Mouse (Mus musculus) T-helper 1 cell (primary cell): ENCODE results near the gene Bod1l.

Experiments used
- in situ Hi-C: fragments of 300-600 bp; cut with MboI, MseI; formaldehyde crosslinking; loops from one replicate; pipeline ENCODE4 v1.15.1; 2025; ENCODE audit warnings: high pct_unique_total_duplicates

Bod1l gene

GRCm38 (mm10) chr5:41805085-41805484 lies 39.0 kb downstream of the Bod1l start:
- in situ Hi-C loops: no loop called here

GRCm38 (mm10) chr5:41804643-41805042 lies 39.5 kb downstream of the Bod1l start:
- in situ Hi-C loops: no loop called here

- in situ Hi-C loops: no loop called here
Observed at GRCm38 (mm10) chr5:41801622-41802021, 42.5 kb downstream of the Bod1l start.

DNA sequence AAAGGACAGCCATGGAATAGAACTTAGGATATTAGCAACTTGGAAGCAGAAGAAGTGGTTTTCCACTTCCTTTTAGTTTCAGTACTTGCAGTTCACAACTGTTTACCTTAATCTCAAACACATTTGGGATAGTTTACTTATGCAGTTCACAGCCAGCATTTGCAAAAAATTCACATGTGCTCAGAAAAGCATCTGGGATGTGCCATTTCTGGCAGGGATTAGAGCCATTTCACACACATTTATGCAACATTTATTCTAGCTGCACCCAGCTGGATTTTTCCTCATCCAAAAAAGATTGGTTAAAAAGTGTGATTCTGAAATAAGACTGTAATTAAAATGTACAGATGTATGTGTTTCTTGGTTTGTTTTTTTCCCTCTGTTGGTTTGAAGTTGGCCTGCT lies 49.7 kb downstream of the Bod1l start:
- in situ Hi-C loops: no loop called here

GRCm38 (mm10) chr5:41790517-41790916 lies 53.6 kb downstream of the Bod1l start:
- in situ Hi-C loops: no loop called here

GRCm38 (mm10) chr5:41788877-41789276 lies 55.2 kb downstream of the Bod1l start:
- in situ Hi-C loops: no loop called here

DNA sequence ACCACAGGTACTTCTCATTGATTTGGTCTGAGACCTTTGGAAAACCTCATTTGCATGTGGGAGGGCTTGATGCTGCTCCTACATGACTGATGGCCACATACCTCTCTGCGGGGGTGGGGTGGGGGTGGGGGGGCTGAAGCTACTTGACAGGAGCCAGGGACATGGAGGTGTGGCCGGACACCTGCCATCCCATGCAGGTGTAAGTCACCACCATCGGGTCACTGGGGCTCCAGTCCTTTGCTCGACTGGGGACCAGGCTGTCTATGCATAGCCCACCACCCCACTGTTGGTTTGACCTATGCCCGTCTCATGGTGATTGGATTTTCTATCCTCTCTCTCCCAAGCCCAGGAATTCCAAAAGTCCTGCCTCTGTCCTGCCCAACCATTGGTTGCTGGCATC lies 62.2 kb downstream of the Bod1l start:
- in situ Hi-C loops: no loop called here

DNA sequence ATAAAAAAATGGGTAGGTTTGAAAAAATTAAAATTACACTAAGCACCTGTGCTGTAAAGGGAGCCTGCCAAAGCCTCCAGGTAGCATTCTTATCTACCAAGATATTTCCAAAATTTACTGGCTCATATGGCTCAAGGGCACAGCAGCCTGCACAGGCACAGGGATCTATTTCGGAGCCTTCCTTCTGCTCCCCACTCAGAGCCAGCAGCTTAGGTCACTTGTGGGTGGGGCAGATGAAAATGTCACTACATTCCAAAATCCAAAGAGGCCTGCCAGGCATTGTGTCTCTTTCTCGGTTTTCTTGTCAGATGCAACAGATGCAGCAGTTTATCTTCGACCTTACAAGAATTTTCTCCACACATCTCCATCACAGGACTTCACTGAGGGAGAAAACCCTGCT lies 64.1 kb downstream of the Bod1l start:
- in situ Hi-C loops: no loop called here

DNA sequence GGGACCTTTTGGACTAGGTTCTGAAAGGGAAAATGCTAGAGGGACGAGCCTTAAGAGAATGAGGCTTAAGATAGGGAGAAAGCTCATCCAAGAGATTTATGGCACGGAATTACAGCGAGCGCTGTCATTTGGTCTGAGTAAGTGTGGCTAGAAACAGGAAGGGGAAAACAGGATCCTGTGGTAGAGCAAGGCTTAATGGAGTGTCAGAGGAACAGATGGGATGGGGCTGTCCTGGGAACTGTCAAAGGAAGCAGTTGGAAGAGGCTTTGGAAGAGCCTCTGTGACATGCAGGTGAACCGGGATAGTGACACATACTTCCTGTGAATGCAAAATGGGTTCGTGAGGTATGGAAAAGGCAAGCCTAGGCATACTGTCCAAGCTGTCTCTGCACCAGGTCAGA lies 68.4 kb downstream of the Bod1l start:
- in situ Hi-C loops: no loop called here

- in situ Hi-C loops: no loop called here
Observed at GRCm38 (mm10) chr5:41775273-41775672, 68.8 kb downstream of the Bod1l start.

DNA sequence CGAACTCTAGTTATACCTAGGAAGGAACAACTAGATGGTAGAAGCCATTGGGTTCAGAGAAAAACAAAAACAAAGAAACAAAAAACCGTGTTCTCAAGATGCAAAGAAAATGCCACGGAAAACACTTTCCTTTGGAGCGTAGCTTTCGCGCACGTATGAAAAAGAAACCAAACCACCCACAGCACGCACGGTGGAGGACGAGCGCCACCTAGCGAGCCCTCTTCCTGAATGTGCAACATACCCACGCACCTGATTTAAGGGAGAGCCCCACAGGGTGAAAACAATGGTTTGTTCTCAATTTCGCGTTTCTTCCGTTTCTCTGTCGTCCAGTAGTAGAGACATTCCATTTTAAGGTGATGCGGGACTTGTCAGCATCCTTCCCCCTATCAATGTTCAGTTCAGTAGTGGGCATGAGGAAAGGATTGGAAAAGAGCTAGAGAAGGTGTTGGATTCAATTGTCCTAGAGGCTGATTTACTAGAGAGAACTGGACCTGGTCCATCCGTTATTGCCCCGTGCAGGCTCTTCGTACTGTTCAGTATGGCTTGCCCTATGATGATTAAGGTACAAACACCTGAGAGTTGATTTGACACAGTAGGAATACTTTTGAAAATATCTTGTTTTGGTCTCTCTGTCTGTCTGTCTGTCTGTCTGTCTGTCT lies 75.6 kb downstream of the Bod1l start:
- in situ Hi-C loops: loop anchor here (25.0 kb wide), 1 partner anchor 1806 kb away; no protein-coding TSS in a partner anchor

GRCm38 (mm10) chr5:41767296-41768200 lies 76.6 kb downstream of the Bod1l start:
- in situ Hi-C loops: loop anchor here (25.0 kb wide), 1 partner anchor 1805 kb away; no protein-coding TSS in a partner anchor

DNA sequence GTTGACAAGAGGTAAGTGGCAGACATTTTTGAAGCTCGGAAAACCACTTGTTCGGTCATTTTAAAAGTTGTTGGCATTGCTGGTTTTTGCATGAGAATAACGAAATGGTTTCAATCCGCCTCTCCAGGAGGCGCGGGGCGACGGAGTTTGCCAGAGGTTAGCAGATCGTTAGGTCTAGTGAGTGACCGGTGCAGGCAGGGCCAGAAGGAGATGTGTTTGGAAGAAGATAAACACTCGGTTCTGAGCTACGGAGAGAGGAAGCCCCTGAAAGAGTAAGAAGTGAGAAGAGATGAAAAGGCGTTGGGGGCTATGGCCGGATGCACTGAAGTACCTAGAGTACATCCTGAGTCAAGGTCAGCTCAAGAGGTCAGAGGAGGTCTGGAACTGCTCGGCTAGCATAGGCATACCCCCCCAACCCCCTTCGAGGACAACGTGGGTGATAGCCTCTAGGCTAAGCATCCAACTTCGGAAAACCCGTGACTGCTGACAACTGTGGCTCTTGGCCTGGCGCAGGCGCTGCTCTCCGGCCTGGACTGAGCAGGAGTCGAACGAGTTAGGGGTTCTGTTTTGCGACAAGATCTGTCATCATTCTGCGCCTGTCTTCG lies 77.6 kb downstream of the Bod1l start:
- in situ Hi-C loops: loop anchor here (25.0 kb wide), 1 partner anchor 1804 kb away; no protein-coding TSS in a partner anchor

- in situ Hi-C loops: loop anchor here (25.0 kb wide), 1 partner anchor 1804 kb away; no protein-coding TSS in a partner anchor
Observed at GRCm38 (mm10) chr5:41765626-41766405, 78.3 kb downstream of the Bod1l start.

- in situ Hi-C loops: loop anchor here (5.0 to 25.0 kb wide), 2 partner anchors 712 to 1802 kb away; no protein-coding TSS in a partner anchor
Observed at GRCm38 (mm10) chr5:41763731-41764721, 80.1 kb downstream of the Bod1l start, which contains the start of gene Nkx3-2. Nkx3-2 (minus strand) TSS chr5:41764501.

GRCm38 (mm10) chr5:41762947-41763730 lies 81.0 kb downstream of the Bod1l start:
- in situ Hi-C loops: loop anchor here (5.0 to 25.0 kb wide), 2 partner anchors 711 to 1801 kb away; no protein-coding TSS in a partner anchor

DNA sequence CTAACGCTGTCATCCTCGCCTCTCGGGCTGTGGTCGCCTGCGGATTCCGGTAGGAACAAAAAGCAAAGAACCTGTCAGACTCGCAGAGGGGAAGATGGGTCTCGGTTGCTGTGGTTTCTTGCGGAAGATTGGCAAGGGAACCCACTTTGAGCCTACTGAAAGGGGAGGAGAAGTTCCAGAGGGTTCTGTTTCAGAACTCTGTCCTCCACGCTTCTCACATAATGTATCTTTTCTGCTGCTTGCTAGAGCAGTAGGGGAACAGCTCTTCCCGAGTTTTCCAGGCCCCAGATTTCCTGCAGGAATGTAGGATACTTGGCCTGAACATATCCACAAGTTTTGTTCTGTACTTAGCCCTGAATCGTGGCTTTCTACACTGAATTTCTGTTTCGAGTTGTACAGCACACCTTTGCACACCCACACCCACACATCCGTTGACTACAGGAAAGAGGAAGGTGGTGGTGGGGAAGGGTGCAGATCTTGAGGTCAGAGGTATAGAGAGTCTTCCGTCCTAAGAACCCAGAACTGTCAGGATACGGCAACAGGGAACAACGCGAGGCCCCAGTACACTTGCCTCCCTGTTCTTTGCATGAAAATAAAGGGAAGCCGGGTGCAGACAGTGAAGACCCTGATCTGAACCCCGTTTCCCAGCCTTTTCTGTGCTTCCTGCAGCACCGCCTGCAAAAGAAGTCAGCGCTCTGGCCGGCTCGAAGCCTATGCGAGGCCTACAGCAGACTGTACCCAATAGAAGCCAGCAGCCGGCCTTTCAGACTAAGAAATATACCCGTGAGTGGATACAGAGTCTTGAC lies 81.8 kb downstream of the Bod1l start:
- in situ Hi-C loops: loop anchor here (5.0 to 25.0 kb wide), 2 partner anchors 710 to 1800 kb away; no protein-coding TSS in a partner anchor

DNA sequence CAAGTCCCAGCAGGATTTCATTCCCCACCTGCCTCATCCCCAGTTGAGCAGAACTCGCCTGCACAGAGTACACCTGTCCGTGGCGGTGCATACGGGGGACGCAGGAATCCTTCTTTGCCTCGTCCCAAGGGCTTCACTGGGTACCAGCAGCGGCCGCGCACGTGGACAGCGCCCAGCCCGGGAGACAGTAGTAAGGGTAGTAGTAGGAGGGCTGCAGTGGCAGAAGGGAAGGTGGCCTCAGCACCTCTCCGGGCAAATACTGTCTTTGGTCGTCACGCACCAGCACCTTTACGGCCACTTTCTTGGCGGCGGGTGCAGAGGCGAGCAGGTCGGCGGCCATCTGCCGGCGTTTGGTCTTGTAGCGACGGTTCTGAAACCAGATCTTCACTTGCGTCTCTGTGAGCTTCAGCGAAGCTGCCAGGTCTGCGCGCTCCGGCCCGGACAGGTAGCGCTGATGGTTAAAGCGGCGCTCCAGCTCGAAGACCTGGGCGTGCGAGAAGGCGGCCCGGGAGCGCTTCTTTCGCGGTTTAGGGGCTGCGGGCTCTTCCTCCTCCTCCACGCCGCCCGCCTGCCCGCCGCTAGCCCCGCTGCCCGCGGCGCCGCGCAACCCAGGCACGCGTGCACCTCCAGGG lies 82.5 kb downstream of the Bod1l start:
- in situ Hi-C loops: loop anchor here (5.0 to 25.0 kb wide), 2 partner anchors 709 to 1799 kb away; no protein-coding TSS in a partner anchor
